Mouse (Mus musculus) neural tube, embryonic 15.5 days (tissue): ENCODE results near the gene Depp1. TPM values are rescaled to one million over a fixed set of nuclear protein-coding genes. Genes with fewer than 3 reads are reported as not detected.

ENCODE experiments used
- ATAC-seq: fragments of 200-750 bp; cut with Nextera tagmentation; 2 replicates; pipeline ENCODE4 v1.8.0; 2017; ENCODE audit warnings: mild to moderate bottlenecking, moderate TSS enrichment, moderate library complexity; ENCODE audit not compliant: low FRiP score
- H3K27ac ChIP-seq: fragments of 300-500 bp; sonication (generic); replicated peaks from 2 replicates; pipeline ENCODE4 v1.5.1; 2015; ENCODE audit warnings: mild to moderate bottlenecking, inconsistent platforms
- H3K27me3 ChIP-seq: fragments of 300-500 bp; sonication (generic); replicated peaks from 2 replicates; pipeline ENCODE4 v1.6.1; 2015; ENCODE audit warnings: inconsistent platforms
- H3K36me3 ChIP-seq: fragments of 300-500 bp; sonication (generic); 2 replicates; pipeline ENCODE4 v1.6.1; 2015; ENCODE audit warnings: inconsistent platforms
- H3K4me1 ChIP-seq: fragments of 300-500 bp; sonication (generic); 2 replicates; pipeline ENCODE4 v1.6.1; 2015; ENCODE audit warnings: inconsistent platforms
- H3K4me2 ChIP-seq: fragments of 300-500 bp; sonication (generic); 2 replicates; pipeline ENCODE4 v1.6.1; 2015; ENCODE audit warnings: inconsistent platforms, mild to moderate bottlenecking, moderate library complexity
- H3K4me3 ChIP-seq: fragments of 300-500 bp; sonication (generic); replicated peaks from 2 replicates; pipeline ENCODE4 v1.5.1; 2015; ENCODE audit warnings: mild to moderate bottlenecking, inconsistent platforms
- H3K9ac ChIP-seq: fragments of 300-500 bp; sonication (generic); replicated peaks from 2 replicates; pipeline ENCODE4 v1.6.1; 2015; ENCODE audit warnings: mild to moderate bottlenecking, inconsistent platforms
- H3K9me3 ChIP-seq: fragments of 300-500 bp; sonication (generic); replicated peaks from 2 replicates; pipeline ENCODE4 v1.6.1; 2016; ENCODE audit warnings: inconsistent platforms
- WGBS: fragments of 180-500 bp; shearing (Covaris S2); methylation state at CpG from one replicate; pipeline ENCODE4 v1.1.7; 2015; ENCODE audit warnings: mixed read lengths; 5-methylcytosine and 5-hydroxymethylcytosine counted together
- microRNA-seq: library from miRNA; unstranded; fragments of <30 nt; microRNA quantifications from one replicate; pipeline ENCODE4, GENCODE M21; 2017
- polyA plus RNA-seq: library from polyadenylated mRNA; unstranded; fragments of >200 nt; fragmentation: Nextera tagmentation; extraction: Ambion mirVana; gene quantifications from 2 replicates; pipeline ENCODE4 v1.2.1, GENCODE M21; 2015

Depp1 gene
- polyA plus RNA-seq, 1 experiment from 2014 or later, result 16.5 TPM

- no peak for ATAC-seq
- Histone ChIP-seq H3K27me3 (no peaks in the 10 kb centered on the region), H3K4me1 (no peaks in the 10 kb centered on the region), H3K9me3 (no peaks in the 10 kb centered on the region), H3K9ac (no peak overlapping the region), H3K4me2 (no peak overlapping the region), H3K4me3 (no peak overlapping the region), H3K27ac (no peak overlapping the region), H3K36me3 (no peaks in the 10 kb centered on the region)
- 59% methylated on average over 2 of the region's 2 CpGs for WGBS
These were observed 47.0 kb downstream of the Depp1 start for GRCm38 (mm10) chr6:116697413-116697812.

GRCm38 (mm10) chr6:116697896-116698425, 47.6 kb downstream of the Depp1 start:
- Histone ChIP-seq H3K36me3 (no peaks in the 10 kb centered on the region), H3K9me3 (no peaks in the 10 kb centered on the region), H3K27me3 (no peaks in the 10 kb centered on the region), H3K27ac (no peak overlapping the region), H3K4me1 (no peaks in the 10 kb centered on the region), H3K9ac (no peak overlapping the region), H3K4me2 (no peak overlapping the region), H3K4me3 (no peak overlapping the region)
- ATAC-seq, result no peak
- WGBS, result 93% methylated on average over 4 of the region's 4 CpGs

- no peak overlapping the region for H3K9ac ChIP-seq
- ATAC-seq, result no peak
- H3K4me2 ChIP-seq, result no peak overlapping the region
- H3K27ac ChIP-seq, result no peak overlapping the region
- no peak overlapping the region for H3K4me3 ChIP-seq
- H3K27me3 ChIP-seq, result no peaks in the 10 kb centered on the region
- no peaks in the 10 kb centered on the region for H3K4me1 ChIP-seq
- H3K9me3 ChIP-seq, result no peaks in the 10 kb centered on the region
- no peaks in the 10 kb centered on the region for H3K36me3 ChIP-seq
These were observed 50.4 kb downstream of the Depp1 start for GRCm38 (mm10) chr6:116700821-116701220.

Small RNA genes lying within 50 kb of the gene (microRNA-seq; reads per million reads assigned to microRNA genes)
- 1.0 reads per million for gene Mir7043

Other genes starting within 250 kb of the Depp1 start
- gene Alox5, start 189.4 kb upstream of the Depp1 start, polyA plus RNA-seq, result 0.82 and 0.95 TPM in 2 replicates
- not detected in 2 replicates for gene Olfr211, start 161.5 kb upstream of the Depp1 start, polyA plus RNA-seq
- not detected in 2 replicates for gene Olfr212, start 144.1 kb upstream of the Depp1 start, polyA plus RNA-seq
- gene Olfr213, start 112.2 kb upstream of the Depp1 start, polyA plus RNA-seq, result not detected in 2 replicates
- gene Gm5580, start 99.5 kb upstream of the Depp1 start, polyA plus RNA-seq, result 0.31 TPM in 2 replicates
- not detected in 2 replicates for gene Olfr214, start 96.4 kb upstream of the Depp1 start, polyA plus RNA-seq
- gene Olfr215, start 66.4 kb upstream of the Depp1 start, polyA plus RNA-seq, result not detected in 2 replicates
- 108 and 122 TPM in 2 replicates for gene Zfp422, start 21.6 kb upstream of the Depp1 start, polyA plus RNA-seq
- 29.0 and 32.5 TPM in 2 replicates for gene Rassf4, start 23.3 kb downstream of the Depp1 start, polyA plus RNA-seq
- gene Tmem72, start 66.3 kb downstream of the Depp1 start, polyA plus RNA-seq, result 1.1 and 1.5 TPM in 2 replicates